Mouse (Mus musculus): ENCODE results near the gene Gm21969.

GRCm38 (mm10) chr4:139605216-139605615 lies 2.2 kb downstream of the Gm21969 start:
- no peak for TF ChIP-seq POLR2A (IDR thresholded peaks at IDR 0.05; ENCODE audit: low read depth, low read length)
- TF ChIP-seq CTCF (conservative IDR thresholded peaks at IDR 0.05; ENCODE audit: insufficient read depth, insufficient read length, low read depth, low read length): no peak

All from kidney, adult 2 months (tissue).